Mouse (Mus musculus): ENCODE data around the gene D17H6S53E. TPM values are rescaled to one million over a fixed set of nuclear protein-coding genes. Genes with fewer than 3 reads are reported as not detected.

The D17H6S53E gene
- polyA plus RNA-seq, 1 experiment from 2014 or later, result 6.0 TPM

- Histone ChIP-seq H3K4me3 (replicated peaks; ENCODE audit: low read length) (peak overlapping the region; percentile 54), H3K27me3 (ENCODE audit: control insufficient read depth, insufficient read depth, low read length) (no peaks in the 10 kb centered on the region), H3K27ac (peak overlapping the region; percentile 71; the same call in 1 of the 2 replicates), H3K4me2 (replicated peaks) (peak overlapping the region; percentile 53), H3K9me3 (ENCODE audit: control insufficient read depth, low read length) (no peaks in the 10 kb centered on the region), H3K36me3 (replicated peaks; ENCODE audit: control insufficient read depth, insufficient read depth) (peaks cover 36% of the 10 kb centered on the region), H3K4me1 (replicated peaks; ENCODE audit: control insufficient read depth, insufficient read depth, low read length) (peaks cover 17% of the 10 kb centered on the region), H3K9ac (peak overlapping the region; percentile 80)
- ATAC-seq (ENCODE audit: low FRiP score) (no peak), DNase-seq (ENCODE audit: low spot score) (no peak)
- WGBS, result 29% methylated on average over 6 of the region's 6 CpGs
Measured at GRCm38 (mm10) chr17:35125578-35125977, 595 bp upstream of the D17H6S53E start.

DNA sequence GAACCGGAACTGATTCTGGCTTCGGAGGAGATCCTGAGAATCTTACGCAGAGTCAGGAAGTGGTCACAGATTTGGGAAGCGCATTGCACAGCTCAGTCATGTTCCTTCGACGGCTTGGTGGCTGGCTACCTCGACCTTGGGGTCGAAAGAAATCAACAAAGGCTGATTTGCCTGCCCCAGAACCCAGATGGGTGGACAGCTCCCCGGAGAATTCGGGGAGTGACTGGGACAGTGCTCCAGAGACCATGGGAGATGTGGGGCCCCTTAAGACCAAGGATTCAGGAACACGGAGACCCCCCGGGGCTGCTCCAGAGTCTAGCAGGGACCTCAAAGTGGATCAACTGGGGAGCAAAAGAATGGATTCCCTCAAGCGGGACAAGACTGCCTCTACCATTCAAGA lies 844 bp downstream of the D17H6S53E start:
- H3K27ac ChIP-seq, result no peak overlapping the region

DNA sequence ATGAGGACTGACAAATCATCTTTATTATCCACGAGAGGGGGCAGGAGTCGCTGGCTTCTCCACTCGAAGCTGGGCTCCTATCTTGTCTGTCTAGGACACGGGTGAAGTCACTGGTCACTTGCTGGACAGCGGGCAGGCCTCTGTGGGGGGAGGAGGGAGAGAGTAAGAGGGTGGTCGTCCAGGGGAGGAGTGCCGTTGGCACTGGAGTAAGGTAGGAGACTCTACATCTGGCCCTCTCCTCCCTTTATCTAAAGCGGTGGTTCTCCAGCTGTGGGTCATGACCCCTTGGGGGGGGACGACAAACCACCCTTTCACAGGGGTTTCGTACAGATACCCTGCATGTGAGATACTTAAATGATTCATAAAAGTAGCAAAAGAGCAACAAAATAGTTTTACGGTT lies 2.8 kb downstream of the D17H6S53E start:
- 73% methylated on average over 11 of the region's 11 CpGs for WGBS
- Histone ChIP-seq H3K4me1 (replicated peaks; ENCODE audit: control insufficient read depth, insufficient read depth, low read length) (peaks cover 9% of the 10 kb centered on the region), H3K4me3 (replicated peaks; ENCODE audit: low read length) (no peak overlapping the region), H3K9me3 (ENCODE audit: control insufficient read depth, low read length) (no peaks in the 10 kb centered on the region), H3K27ac (no peak overlapping the region), H3K4me2 (replicated peaks) (no peak overlapping the region), H3K27me3 (ENCODE audit: control insufficient read depth, insufficient read depth, low read length) (no peaks in the 10 kb centered on the region), H3K9ac (no peak overlapping the region), H3K36me3 (replicated peaks; ENCODE audit: control insufficient read depth, insufficient read depth) (peaks cover 30% of the 10 kb centered on the region)
- ATAC-seq (ENCODE audit: low FRiP score) (no peak), DNase-seq (ENCODE audit: low spot score) (no peak)

More for the DNA sequence above, 844 bp downstream of the D17H6S53E start:
- peaks cover 15% of the 10 kb centered on the region for H3K4me1 ChIP-seq (replicated peaks; ENCODE audit: control insufficient read depth, insufficient read depth, low read length)
- peak overlapping the region; percentile 54 for H3K4me3 ChIP-seq (replicated peaks; ENCODE audit: low read length)
- 70% methylated on average over 13 of the region's 13 CpGs for WGBS
- ATAC-seq (ENCODE audit: low FRiP score) (no peak), DNase-seq (ENCODE audit: low spot score) (no peak)
- peaks cover 39% of the 10 kb centered on the region for H3K36me3 ChIP-seq (replicated peaks; ENCODE audit: control insufficient read depth, insufficient read depth)
- H3K4me2 ChIP-seq (replicated peaks), result peak overlapping the region; percentile 53
- no peaks in the 10 kb centered on the region for H3K9me3 ChIP-seq (ENCODE audit: control insufficient read depth, low read length)
- H3K27me3 ChIP-seq (ENCODE audit: control insufficient read depth, insufficient read depth, low read length), result no peaks in the 10 kb centered on the region
- peak overlapping the region; percentile 80 for H3K9ac ChIP-seq

GRCm38 (mm10) chr17:35131038-35131437 lies 4.9 kb downstream of the D17H6S53E start:
- WGBS, result 87% methylated on average over 8 of the region's 8 CpGs
- DNase-seq (ENCODE audit: low spot score), result no peak
- no peak overlapping the region for H3K27ac ChIP-seq
- H3K4me2 ChIP-seq (replicated peaks), result no peak overlapping the region
- peaks cover 19% of the 10 kb centered on the region; the same call in 1 of the 2 replicates for H3K36me3 ChIP-seq (replicated peaks; ENCODE audit: control insufficient read depth, insufficient read depth)
- H3K27me3 ChIP-seq (ENCODE audit: control insufficient read depth, insufficient read depth, low read length), result no peaks in the 10 kb centered on the region
- ATAC-seq (ENCODE audit: low FRiP score), result no peak
- H3K9me3 ChIP-seq (ENCODE audit: control insufficient read depth, low read length), result no peaks in the 10 kb centered on the region
- no peak overlapping the region for H3K4me3 ChIP-seq (replicated peaks; ENCODE audit: low read length)
- no peak overlapping the region for H3K9ac ChIP-seq
- H3K4me1 ChIP-seq (replicated peaks; ENCODE audit: control insufficient read depth, insufficient read depth, low read length), result peaks cover 9% of the 10 kb centered on the region

GRCm38 (mm10) chr17:35131500-35132173 lies 5.5 kb downstream of the D17H6S53E start, which contains the start of gene Apom:
Gene Apom (minus strand): TSS chr17:35132050.
- Histone ChIP-seq H3K4me2 (replicated peaks) (no peak within 1 kb of the TSS), H3K4me1 (replicated peaks; ENCODE audit: control insufficient read depth, insufficient read depth, low read length) (peaks cover 13% of the 10 kb centered on the region), H3K9me3 (ENCODE audit: control insufficient read depth, low read length) (no peaks in the 10 kb centered on the region), H3K9ac (no peak within 1 kb of the TSS), H3K4me3 (replicated peaks; ENCODE audit: low read length) (no peak within 1 kb of the TSS), H3K36me3 (replicated peaks; ENCODE audit: control insufficient read depth, insufficient read depth) (peaks cover 19% of the 10 kb centered on the region; the same call in 1 of the 2 replicates), H3K27me3 (ENCODE audit: control insufficient read depth, insufficient read depth, low read length) (no peaks in the 10 kb centered on the region), H3K27ac (no peak within 1 kb of the TSS)
- 84% methylated on average over 15 of the region's 15 CpGs for WGBS
- no peak for ATAC-seq (ENCODE audit: low FRiP score)
- no peak for DNase-seq (ENCODE audit: low spot score)

GRCm38 (mm10) chr17:35132174-35132560 lies 6.0 kb downstream of the D17H6S53E start:
- H3K4me1 ChIP-seq (replicated peaks; ENCODE audit: control insufficient read depth, insufficient read depth, low read length), result peaks cover 13% of the 10 kb centered on the region
- H3K4me3 ChIP-seq (replicated peaks; ENCODE audit: low read length), result no peak overlapping the region
- peaks cover 19% of the 10 kb centered on the region; the same call in 1 of the 2 replicates for H3K36me3 ChIP-seq (replicated peaks; ENCODE audit: control insufficient read depth, insufficient read depth)
- H3K4me2 ChIP-seq (replicated peaks), result no peak overlapping the region
- no peak for DNase-seq (ENCODE audit: low spot score)
- WGBS, result 78% methylated on average over 3 of the region's 3 CpGs
- H3K9ac ChIP-seq, result no peak overlapping the region
- no peak for ATAC-seq (ENCODE audit: low FRiP score)
- no peaks in the 10 kb centered on the region for H3K27me3 ChIP-seq (ENCODE audit: control insufficient read depth, insufficient read depth, low read length)
- no peak overlapping the region for H3K27ac ChIP-seq
- no peaks in the 10 kb centered on the region for H3K9me3 ChIP-seq (ENCODE audit: control insufficient read depth, low read length)

DNA sequence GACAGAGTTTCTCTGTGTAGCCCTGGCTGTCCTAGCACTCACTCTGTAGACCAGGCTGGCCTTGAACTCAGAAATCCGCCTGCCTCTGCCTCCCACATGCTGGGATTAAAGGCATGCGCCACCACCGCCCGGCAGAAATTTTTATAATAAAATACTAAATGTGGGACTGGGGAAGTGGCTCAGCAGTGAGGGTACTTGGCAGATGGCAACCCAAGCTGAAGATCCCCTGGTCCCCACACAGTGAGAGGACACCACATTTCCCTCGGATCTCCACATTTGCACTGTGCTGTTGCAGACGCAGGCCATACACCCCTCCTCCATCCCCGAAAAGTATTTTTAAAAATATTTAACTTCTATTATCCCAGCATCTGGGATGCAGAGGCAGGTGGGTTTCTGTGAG lies 7.3 kb downstream of the D17H6S53E start:
- ATAC-seq (ENCODE audit: low FRiP score), result no peak
- no peaks in the 10 kb centered on the region for H3K27me3 ChIP-seq (ENCODE audit: control insufficient read depth, insufficient read depth, low read length)
- H3K4me1 ChIP-seq (replicated peaks; ENCODE audit: control insufficient read depth, insufficient read depth, low read length), result peaks cover 20% of the 10 kb centered on the region
- no peak overlapping the region for H3K9ac ChIP-seq
- no peak overlapping the region for H3K4me3 ChIP-seq (replicated peaks; ENCODE audit: low read length)
- no peak for DNase-seq (ENCODE audit: low spot score)
- no peaks in the 10 kb centered on the region for H3K9me3 ChIP-seq (ENCODE audit: control insufficient read depth, low read length)
- no peak overlapping the region for H3K4me2 ChIP-seq (replicated peaks)
- no peak overlapping the region for H3K27ac ChIP-seq
- 96% methylated on average over 7 of the region's 7 CpGs for WGBS
- peaks cover 23% of the 10 kb centered on the region for H3K36me3 ChIP-seq (replicated peaks; ENCODE audit: control insufficient read depth, insufficient read depth)

DNA sequence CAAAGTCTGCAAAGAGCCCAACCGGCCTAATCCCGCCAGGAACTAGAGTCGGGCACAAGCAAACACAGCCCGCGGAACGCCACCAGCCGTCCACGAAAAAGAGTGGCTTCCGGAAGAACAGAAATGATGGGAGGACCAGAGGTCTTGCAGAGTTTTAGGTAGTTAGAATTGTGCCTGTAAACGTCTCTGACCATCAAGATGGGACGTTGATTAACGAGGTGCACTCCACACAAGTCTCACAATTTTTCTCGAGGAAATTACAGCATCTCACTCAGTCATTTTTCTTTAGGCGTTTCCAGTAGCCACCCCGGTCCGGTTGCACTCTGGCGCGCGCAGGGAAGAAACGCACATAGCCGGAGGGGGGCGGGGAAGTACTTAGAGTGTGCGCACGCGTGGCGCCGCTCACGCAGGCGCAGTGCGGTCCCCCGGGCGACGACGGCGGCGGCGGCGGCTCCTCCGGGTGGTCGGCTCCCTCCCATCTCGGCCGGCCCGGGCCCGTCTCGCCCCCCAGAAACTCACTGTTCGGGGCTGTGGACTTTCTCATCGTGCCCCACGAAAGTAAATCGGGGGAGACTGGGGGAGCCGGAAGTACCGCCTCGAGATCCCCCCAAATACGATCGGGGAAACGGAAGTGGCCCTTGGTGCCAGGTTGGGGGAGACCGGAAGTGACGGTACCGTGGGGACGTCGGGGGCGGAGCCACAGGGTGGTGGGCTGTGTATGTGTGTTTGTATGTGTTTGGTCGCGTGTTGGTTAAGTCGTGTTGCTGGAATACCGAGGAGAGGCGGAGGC lies 8.8 kb downstream of the D17H6S53E start, which contains the start of gene Bag6:
Gene Bag6, plus strand, starts transcription at position 378 of the 790 bp plus-strand sequence.
- Histone ChIP-seq H3K9me3 (ENCODE audit: control insufficient read depth, low read length) (no peaks in the 10 kb centered on the region), H3K27me3 (ENCODE audit: control insufficient read depth, insufficient read depth, low read length) (no peaks in the 10 kb centered on the region), H3K9ac (peak within 1 kb of the TSS; percentile 90), H3K4me2 (replicated peaks) (peak within 1 kb of the TSS; percentile 90), H3K4me1 (replicated peaks; ENCODE audit: control insufficient read depth, insufficient read depth, low read length) (peaks cover 20% of the 10 kb centered on the region), H3K36me3 (replicated peaks; ENCODE audit: control insufficient read depth, insufficient read depth) (peaks cover 28% of the 10 kb centered on the region), H3K4me3 (replicated peaks; ENCODE audit: low read length) (peak within 1 kb of the TSS; percentile 78), H3K27ac (peak within 1 kb of the TSS; percentile 93)
- WGBS, result under 1% methylated on average over 66 of the region's 66 CpGs
- peak; percentile 97 for DNase-seq (ENCODE audit: low spot score)
- peak; percentile 95 for ATAC-seq (ENCODE audit: low FRiP score)

- H3K27ac ChIP-seq, result peak overlapping the region; percentile 93
- H3K9ac ChIP-seq, result peak overlapping the region; percentile 90
- H3K4me2 ChIP-seq (replicated peaks), result peak overlapping the region; percentile 90
- DNase-seq (ENCODE audit: low spot score), result no peak
- peak overlapping the region; percentile 78 for H3K4me3 ChIP-seq (replicated peaks; ENCODE audit: low read length)
- peak; percentile 67 for ATAC-seq (ENCODE audit: low FRiP score)
- H3K4me1 ChIP-seq (replicated peaks; ENCODE audit: control insufficient read depth, insufficient read depth, low read length), result peaks cover 20% of the 10 kb centered on the region
- peaks cover 28% of the 10 kb centered on the region for H3K36me3 ChIP-seq (replicated peaks; ENCODE audit: control insufficient read depth, insufficient read depth)
- no peaks in the 10 kb centered on the region for H3K9me3 ChIP-seq (ENCODE audit: control insufficient read depth, low read length)
- no peaks in the 10 kb centered on the region for H3K27me3 ChIP-seq (ENCODE audit: control insufficient read depth, insufficient read depth, low read length)
- WGBS, result under 1% methylated on average over 43 of the region's 43 CpGs
Measured at GRCm38 (mm10) chr17:35135591-35136320, 9.6 kb downstream of the D17H6S53E start.

Measured in hindbrain, embryonic 14.5 days (tissue).